Mouse (Mus musculus): ENCODE measurements around the gene Rapgef5. TPM values are rescaled to one million over a fixed set of nuclear protein-coding genes. Genes with fewer than 3 reads are reported as not detected.

Gene Rapgef5
- 0.42 and 0.47 TPM in 2 replicates for polyA plus RNA-seq (2012; ENCODE audit: low replicate concordance)

DNA sequence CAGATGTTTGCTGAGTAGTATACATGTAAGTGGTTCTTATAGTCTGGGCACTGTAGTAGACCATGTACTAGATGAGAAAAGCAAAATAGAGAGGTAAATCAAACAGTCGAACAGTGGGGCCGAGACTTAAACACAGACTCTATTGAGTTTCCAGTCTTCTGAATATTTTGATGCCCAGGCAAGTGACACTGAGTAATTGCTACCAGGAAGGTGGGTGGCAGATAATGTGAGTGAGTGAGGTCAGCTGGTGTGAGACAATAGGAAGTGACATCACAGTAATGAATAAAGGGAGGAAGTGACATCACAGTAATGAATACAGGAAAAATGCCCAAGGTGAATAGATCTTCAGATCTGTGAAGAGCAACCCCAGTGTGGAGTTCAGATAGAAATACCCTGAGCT, at the start of gene Rapgef5:
Gene Rapgef5 (plus strand): TSS at position 301 of the 400 bp plus-strand sequence.

GRCm38 (mm10) chr12:117803989-117804388, 287.7 kb downstream of the Rapgef5 start, which contains the start of gene Cdca7l:
TSS of gene Cdca7l (plus strand) at chr12:117804289.

All from leukemia stem cell, adult 10-12 weeks (primary cell).